Mouse (Mus musculus) hindbrain, postnatal 0 days (tissue): ENCODE data around the gene Nos1ap. TPM values are rescaled to one million over a fixed set of nuclear protein-coding genes. Genes with fewer than 3 reads are reported as not detected.

ENCODE experiments used
- ATAC-seq: fragments of 200-750 bp; cut with Nextera tagmentation; 2 replicates; pipeline ENCODE4 v1.8.0; 2017; ENCODE audit warnings: mild to moderate bottlenecking, moderate TSS enrichment, moderate library complexity
- DNase-seq: peaks from one replicate; pipeline ENCODE4 v3.0.0-alpha.2; 2015; ENCODE audit warnings: low spot score
- H3K27ac ChIP-seq: fragments of 300-500 bp; sonication (generic); 2 replicates; pipeline ENCODE4 v1.5.1; 2014; ENCODE audit warnings: mild to moderate bottlenecking
- H3K27me3 ChIP-seq: fragments of 300-500 bp; sonication (generic); 2 replicates; pipeline ENCODE4 v1.6.1; 2014; ENCODE audit warnings: low read length, mixed read lengths; ENCODE audit not compliant: insufficient read depth
- H3K36me3 ChIP-seq: fragments of 300-500 bp; sonication (generic); 2 replicates; pipeline ENCODE4 v1.6.1; 2014; ENCODE audit warnings: low read length, mixed read lengths; ENCODE audit not compliant: insufficient read depth
- H3K4me1 ChIP-seq: fragments of 300-500 bp; sonication (generic); 2 replicates; pipeline ENCODE4 v1.6.1; 2014; ENCODE audit warnings: antibody characterized with exemption, low read length, mixed read lengths; ENCODE audit not compliant: insufficient read depth
- H3K4me2 ChIP-seq: fragments of 300-500 bp; sonication (generic); 2 replicates; pipeline ENCODE4 v1.6.1; 2014; ENCODE audit warnings: low read depth, mild to moderate bottlenecking, low read length, moderate library complexity, mixed read lengths
- H3K4me3 ChIP-seq: fragments of 300-500 bp; sonication (generic); 2 replicates; pipeline ENCODE4 v1.5.1; 2014; ENCODE audit warnings: low read length
- H3K9ac ChIP-seq: fragments of 300-500 bp; sonication (generic); replicated peaks from 2 replicates; pipeline ENCODE4 v1.6.1; 2014; ENCODE audit warnings: mild to moderate bottlenecking, low read length, moderate library complexity, mixed read lengths
- H3K9me3 ChIP-seq: fragments of 300-500 bp; sonication (generic); 2 replicates; pipeline ENCODE4 v1.6.1; 2016; ENCODE audit warnings: low read length, mixed read lengths
- CTCF ChIP-seq: IDR thresholded peaks from 2 replicates; pipeline ENCODE4 v1.5.1; 2016; ENCODE audit warnings: antibody characterized with exemption, control low read depth, low read depth
- WGBS: fragments of 180-500 bp; shearing (Covaris S2); extraction: QIAGEN DNeasy Blood & Tissue Kit; methylation state at CpG from one replicate; pipeline ENCODE4 v1.1.7; 2014; 5-methylcytosine and 5-hydroxymethylcytosine counted together
- polyA plus RNA-seq: library from polyadenylated mRNA; unstranded; fragments of >200 nt; fragmentation: Nextera tagmentation; extraction: Ambion mirVana; gene quantifications from 2 replicates; pipeline ENCODE4 v1.2.1, GENCODE M21; 2015
- total RNA-seq: library from RNA; depleted of rRNA; stranded (reverse); fragments of >200 nt; gene quantifications from 2 replicates; pipeline ENCODE4 v1.2.3, GENCODE M21; 2014

Nos1ap gene
- total and polyA plus RNA-seq, 2 experiments from 2014 or later = 10.1 to 12.4 TPM

DNA sequence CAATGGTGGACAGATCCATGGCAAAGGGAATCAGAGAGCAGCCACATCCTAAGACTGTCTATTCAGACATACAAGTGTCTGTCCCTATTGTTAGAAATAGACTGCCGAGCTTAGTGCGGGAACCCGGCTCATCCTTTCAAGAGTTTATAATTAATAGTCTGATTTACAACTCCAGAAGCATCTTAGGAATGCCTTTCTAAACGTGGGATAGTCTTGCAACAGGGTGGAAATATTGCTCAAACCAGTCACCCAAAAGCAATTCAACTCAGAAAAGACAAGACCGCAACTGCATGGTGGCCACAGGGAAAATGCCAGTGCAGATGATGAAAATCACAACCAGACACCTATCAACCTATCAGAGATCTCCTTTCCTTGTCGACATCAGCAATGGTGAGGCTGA lies 173.5 kb downstream of the Nos1ap start:
- no peaks in the 10 kb centered on the region for H3K36me3 ChIP-seq
- no peak overlapping the region for H3K4me3 ChIP-seq
- H3K27ac ChIP-seq = no peak overlapping the region
- WGBS = 47% methylated on average over 6 of the region's 6 CpGs
- no peak for DNase-seq
- H3K27me3 ChIP-seq = no peaks in the 10 kb centered on the region
- no peak overlapping the region for H3K4me2 ChIP-seq
- no peak overlapping the region for H3K9ac ChIP-seq
- TF ChIP-seq CTCF = no peak
- no peaks in the 10 kb centered on the region for H3K4me1 ChIP-seq
- no peak for ATAC-seq
- H3K9me3 ChIP-seq = no peaks in the 10 kb centered on the region

- Histone ChIP-seq H3K4me3 (no peak overlapping the region), H3K9ac (no peak overlapping the region), H3K9me3 (no peaks in the 10 kb centered on the region), H3K4me1 (no peaks in the 10 kb centered on the region), H3K36me3 (no peaks in the 10 kb centered on the region), H3K4me2 (no peak overlapping the region), H3K27ac (no peak overlapping the region), H3K27me3 (no peaks in the 10 kb centered on the region)
- DNase-seq = no peak
- 27% methylated on average over 3 of the region's 3 CpGs for WGBS
- ATAC-seq = no peak
- TF ChIP-seq CTCF = no peak
Observed at GRCm38 (mm10) chr1:170415395-170415794, 174.3 kb downstream of the Nos1ap start.

GRCm38 (mm10) chr1:170410402-170411191 lies 179.1 kb downstream of the Nos1ap start:
- Histone ChIP-seq H3K9ac (no peak overlapping the region), H3K4me1 (peaks cover 5% of the 10 kb centered on the region; the same call in 1 of the 2 replicates), H3K36me3 (no peaks in the 10 kb centered on the region), H3K27ac (no peak overlapping the region), H3K9me3 (no peaks in the 10 kb centered on the region), H3K27me3 (no peaks in the 10 kb centered on the region), H3K4me2 (no peak overlapping the region), H3K4me3 (no peak overlapping the region)
- DNase-seq (no peak), ATAC-seq (no peak; the same call in 1 of the 2 replicates)
- 87% methylated on average over 8 of the region's 8 CpGs for WGBS
- TF ChIP-seq CTCF = no peak

DNA sequence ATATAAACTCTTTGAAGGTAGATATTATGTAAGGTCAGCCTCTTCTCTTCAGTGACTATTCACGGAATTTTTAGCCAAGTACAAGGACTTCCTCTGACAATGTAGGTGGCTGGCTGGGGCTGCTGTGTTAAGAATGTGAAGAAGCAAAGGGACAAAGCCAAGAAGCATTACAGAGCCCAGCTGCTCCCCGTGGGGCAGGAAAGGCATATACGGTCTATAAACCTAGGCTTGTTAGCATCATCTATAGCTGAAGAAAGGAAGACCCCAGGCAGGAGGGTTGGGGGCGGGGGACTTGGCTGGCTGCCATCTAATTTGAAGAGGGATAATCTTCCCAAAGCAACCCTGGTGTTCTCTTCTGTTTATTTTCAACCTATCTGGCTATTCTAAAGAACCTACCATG lies 180.6 kb downstream of the Nos1ap start:
- no peak overlapping the region for H3K27ac ChIP-seq
- no peak for DNase-seq
- peaks cover 5% of the 10 kb centered on the region; the same call in 1 of the 2 replicates for H3K4me1 ChIP-seq
- WGBS = 28% methylated on average over 4 of the region's 4 CpGs
- H3K4me3 ChIP-seq = no peak overlapping the region
- TF ChIP-seq CTCF = no peak
- no peak for ATAC-seq
- H3K9ac ChIP-seq = no peak overlapping the region
- no peaks in the 10 kb centered on the region for H3K9me3 ChIP-seq
- no peak overlapping the region for H3K4me2 ChIP-seq
- no peaks in the 10 kb centered on the region for H3K27me3 ChIP-seq
- no peaks in the 10 kb centered on the region for H3K36me3 ChIP-seq

- peaks cover 10% of the 10 kb centered on the region for H3K4me1 ChIP-seq
- no peak for TF ChIP-seq CTCF
- ATAC-seq (no peak), DNase-seq (no peak)
- no peaks in the 10 kb centered on the region for H3K36me3 ChIP-seq
- no peaks in the 10 kb centered on the region for H3K27me3 ChIP-seq
- no peaks in the 10 kb centered on the region for H3K9me3 ChIP-seq
- H3K27ac ChIP-seq = no peak overlapping the region
- 70% methylated on average over 8 of the region's 8 CpGs for WGBS
- no peak overlapping the region for H3K4me3 ChIP-seq
- H3K4me2 ChIP-seq = no peak overlapping the region
- no peak overlapping the region for H3K9ac ChIP-seq
Observed at GRCm38 (mm10) chr1:170406921-170407320, 182.7 kb downstream of the Nos1ap start.

DNA sequence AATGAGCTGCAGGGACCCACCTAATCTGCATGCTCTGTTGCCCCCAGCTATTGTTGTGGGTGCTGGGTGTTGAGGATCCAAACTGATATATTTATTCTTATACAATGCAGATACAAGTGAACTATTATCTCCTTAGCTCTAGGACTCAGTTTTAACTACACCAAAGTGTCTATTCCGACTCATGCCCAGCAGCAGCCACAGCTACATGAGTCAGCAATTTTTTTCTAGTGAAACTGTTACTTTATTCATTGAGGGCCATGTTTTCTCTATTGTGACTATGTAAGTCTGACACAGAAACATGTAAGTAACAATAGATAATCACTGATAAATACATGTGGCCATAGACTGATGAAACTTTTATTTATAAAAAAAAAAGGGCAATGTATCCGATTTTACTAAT lies 184.5 kb downstream of the Nos1ap start:
- Histone ChIP-seq H3K4me1 (peaks cover 10% of the 10 kb centered on the region), H3K27ac (no peak overlapping the region), H3K4me3 (no peak overlapping the region), H3K9me3 (no peaks in the 10 kb centered on the region), H3K9ac (no peak overlapping the region), H3K4me2 (no peak overlapping the region), H3K27me3 (no peaks in the 10 kb centered on the region), H3K36me3 (no peaks in the 10 kb centered on the region)
- no peak for DNase-seq
- ATAC-seq = no peak
- WGBS = 83% methylated on average over 2 of the region's 2 CpGs
- no peak for TF ChIP-seq CTCF

GRCm38 (mm10) chr1:170402682-170403081 lies 187.0 kb downstream of the Nos1ap start:
- no peaks in the 10 kb centered on the region for H3K36me3 ChIP-seq
- no peaks in the 10 kb centered on the region for H3K27me3 ChIP-seq
- H3K4me2 ChIP-seq = no peak overlapping the region
- ATAC-seq (no peak), DNase-seq (no peak)
- no peak overlapping the region for H3K9ac ChIP-seq
- H3K4me1 ChIP-seq = peaks cover 5% of the 10 kb centered on the region; the same call in 1 of the 2 replicates
- H3K9me3 ChIP-seq = no peaks in the 10 kb centered on the region
- TF ChIP-seq CTCF = no peak
- 52% methylated on average over 4 of the region's 4 CpGs for WGBS
- H3K27ac ChIP-seq = no peak overlapping the region
- no peak overlapping the region for H3K4me3 ChIP-seq
